Mouse (Mus musculus) T-helper 2 cell (primary cell): ENCODE results near the gene Stk39.

Experiments
- in situ Hi-C: fragments of 300-600 bp; cut with MboI, MseI; formaldehyde crosslinking; loops from one replicate; pipeline ENCODE4 v1.15.1; 2025; ENCODE audit warnings: high pct_unique_total_duplicates

Stk39 gene

DNA sequence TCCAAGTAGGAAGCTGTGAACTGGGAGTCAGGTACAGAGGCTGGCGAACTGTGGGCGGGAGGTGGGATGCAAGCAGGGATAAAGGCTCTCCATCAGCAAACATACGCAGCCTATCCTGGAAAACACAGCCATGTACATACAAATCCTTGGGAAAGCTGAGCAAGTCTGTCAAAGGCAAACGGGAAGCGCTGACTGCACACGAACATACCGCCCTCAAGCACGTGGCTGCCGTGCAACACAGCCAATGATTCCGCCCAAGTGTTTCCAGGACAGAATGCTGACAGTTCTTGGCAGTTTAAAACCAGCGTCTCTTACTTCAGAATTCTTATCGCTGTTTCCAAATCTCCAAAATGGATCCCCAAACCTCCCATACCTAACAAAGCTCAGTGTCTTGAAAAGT is 123.1 kb downstream of the Stk39 start:
- in situ Hi-C loops: no loop called here

DNA sequence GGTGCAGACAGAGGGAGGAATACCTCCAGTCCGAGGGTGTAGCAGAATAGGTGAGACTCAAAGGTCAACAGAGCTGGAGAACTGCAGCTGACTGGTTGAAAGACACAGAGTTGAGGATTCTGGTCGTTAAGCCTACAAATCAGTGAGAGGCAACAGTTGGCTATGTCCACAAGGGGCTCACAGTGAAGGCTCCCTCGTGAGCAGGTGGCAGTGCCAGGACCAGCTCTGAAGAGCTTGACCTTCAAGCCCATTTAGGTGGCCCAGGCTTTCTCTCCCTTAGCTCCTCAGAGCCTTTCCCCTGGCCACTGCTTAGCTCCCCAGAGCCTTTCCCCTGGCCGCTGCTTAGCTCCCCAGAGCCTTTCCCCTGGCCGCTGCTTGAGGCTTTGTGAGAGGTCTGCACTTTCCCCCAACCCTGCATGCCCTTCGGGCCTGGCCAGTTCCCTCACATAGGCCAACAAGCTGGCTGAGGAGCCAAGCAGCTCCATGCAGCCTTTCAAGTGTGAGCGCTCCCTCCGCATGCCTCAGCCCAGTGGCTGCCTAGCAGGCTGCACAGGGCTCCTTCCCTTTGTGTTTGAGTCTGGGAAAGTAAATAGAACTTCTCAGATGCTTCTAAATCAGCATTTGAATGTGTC is 125.3 kb downstream of the Stk39 start:
- in situ Hi-C loops: no loop called here

DNA sequence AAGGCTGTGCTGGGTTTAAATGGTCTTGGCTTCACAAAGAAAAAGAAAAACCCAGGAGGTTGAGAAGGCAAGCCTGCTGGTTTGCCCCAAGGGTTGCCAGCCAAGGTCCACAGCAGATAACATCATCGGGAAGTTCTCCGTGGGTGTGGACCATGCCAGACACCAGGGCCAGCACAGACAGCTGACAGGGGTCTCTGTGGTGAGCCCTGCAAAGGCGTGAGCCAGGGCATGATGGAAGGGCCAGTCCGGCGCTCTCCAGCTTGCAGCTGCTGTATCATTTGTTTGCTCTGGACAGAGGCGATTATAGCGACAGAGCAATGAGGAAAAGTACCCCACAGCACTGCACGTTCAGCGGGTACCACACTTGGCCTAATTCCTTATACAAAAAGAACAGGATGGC is 126.8 kb downstream of the Stk39 start:
- in situ Hi-C loops: no loop called here

DNA sequence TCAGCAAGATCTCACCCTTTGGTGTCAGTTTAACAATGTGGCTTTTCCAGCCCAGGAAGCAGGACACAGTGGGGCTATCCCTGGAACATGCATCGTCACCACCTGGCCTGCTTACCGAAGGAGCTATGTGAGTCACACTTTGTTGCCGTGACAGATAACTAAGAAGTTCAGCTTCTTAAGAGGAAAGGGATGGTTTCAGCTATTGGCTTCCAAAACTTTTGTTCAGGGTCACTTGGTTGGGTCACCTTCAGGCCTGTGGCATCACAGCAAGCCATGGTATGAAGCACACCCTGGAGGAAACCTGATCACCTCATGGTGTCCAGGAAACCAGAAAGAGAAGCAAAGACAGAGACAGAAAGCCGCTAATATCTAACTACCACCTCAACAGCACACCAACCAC is 128.3 kb downstream of the Stk39 start:
- in situ Hi-C loops: no loop called here

DNA sequence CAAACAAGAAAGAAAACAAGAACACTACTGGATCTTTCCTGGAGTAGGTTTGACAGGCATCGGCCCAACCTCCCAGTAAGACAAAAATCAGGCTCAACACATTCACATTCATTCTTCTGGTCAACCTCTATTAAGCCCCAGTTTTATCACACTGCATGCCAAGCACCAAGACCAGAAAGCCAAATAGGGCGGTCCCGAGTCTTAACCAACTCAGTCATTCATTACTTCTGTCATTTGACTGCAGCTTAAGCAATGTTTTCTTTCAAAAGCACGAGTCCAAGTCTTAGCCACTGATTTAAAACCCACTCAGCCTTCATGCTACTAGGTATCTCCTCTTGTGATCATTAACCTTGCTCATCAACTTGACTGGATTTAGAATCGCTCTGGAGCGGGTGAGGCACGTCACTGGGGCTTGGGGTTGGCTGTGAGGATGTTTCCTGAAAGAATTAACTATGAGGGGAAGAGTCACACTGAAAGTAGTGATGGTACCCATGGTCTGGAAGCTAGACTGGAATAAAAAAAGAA is 129.9 kb downstream of the Stk39 start:
- in situ Hi-C loops: no loop called here

DNA sequence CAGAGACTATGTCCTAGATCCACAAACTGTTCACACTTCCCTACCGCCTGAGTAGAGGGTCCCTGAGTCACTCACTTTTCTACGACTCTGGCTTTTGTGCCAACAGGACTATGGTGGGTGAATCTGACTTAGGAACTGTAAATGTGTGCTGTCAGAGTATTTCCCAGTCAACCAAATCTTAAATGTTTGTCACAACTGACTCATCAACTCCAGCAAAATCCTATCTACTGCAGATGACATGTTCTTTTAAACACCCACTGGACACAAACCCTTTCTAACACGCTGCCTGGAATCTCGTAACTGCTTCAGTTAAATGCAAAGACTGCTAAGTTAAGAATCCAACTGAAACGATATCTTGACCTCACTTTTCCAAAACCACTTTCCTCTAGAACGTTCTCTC is 135.2 kb downstream of the Stk39 start:
- in situ Hi-C loops: no loop called here

DNA sequence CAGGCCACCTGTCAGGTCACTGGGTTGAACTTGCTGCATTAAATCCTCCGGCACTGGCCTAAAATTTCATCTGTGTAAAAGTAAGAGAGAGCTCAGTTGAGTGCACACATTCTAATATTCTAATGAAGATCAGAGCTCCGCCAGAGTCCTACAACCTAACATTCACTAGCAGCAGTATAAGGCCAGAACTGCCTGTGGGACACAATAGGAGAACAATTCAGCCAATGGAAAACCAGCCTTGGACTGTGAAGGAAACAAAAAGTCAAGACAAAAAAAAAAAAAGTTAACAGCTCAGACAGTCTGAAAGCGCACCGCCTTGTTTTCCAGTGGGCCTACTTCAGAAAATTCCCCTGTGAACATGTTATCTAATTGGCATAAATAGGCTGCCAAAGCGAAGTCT is 137.1 kb downstream of the Stk39 start:
- in situ Hi-C loops: no loop called here

DNA sequence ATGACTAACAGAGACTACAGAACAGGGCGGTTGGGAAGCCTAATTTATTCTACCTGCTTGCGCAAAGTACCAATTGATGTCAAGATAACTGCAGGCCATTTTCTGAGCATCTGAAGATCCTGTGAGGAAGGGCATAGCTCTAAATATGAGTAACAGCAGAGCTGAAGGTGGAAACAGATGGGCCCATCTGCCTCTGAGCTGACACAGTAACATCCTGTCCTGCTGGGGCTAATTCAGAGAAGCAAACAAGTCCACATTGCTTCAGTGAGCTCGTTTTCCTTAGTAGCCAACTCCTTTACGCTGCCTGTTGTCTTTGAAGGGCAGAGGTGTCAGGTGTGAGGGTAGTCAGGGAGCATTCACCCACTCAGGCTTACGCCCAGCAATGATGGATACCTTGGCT is 146.8 kb downstream of the Stk39 start:
- in situ Hi-C loops: no loop called here

DNA sequence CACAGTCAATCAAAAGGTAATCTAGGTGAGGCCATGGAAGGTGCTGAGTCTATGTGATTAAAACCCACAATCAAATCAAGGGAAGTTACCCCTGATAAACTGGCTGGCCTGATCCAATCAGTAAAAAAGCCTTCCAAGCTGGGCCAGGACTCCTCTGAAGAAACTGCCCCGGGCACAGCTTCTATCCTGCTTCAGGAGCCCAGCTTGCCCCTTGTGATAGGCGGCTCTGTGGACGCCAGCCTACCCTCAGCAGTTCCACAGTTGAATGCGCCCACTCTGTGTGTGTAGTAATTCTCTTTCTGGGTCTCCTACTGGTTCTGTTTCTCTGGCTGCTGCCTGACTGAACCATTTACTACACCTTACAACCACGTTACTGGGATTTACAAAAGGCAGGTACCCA is 150.8 kb downstream of the Stk39 start:
- in situ Hi-C loops: no loop called here

DNA sequence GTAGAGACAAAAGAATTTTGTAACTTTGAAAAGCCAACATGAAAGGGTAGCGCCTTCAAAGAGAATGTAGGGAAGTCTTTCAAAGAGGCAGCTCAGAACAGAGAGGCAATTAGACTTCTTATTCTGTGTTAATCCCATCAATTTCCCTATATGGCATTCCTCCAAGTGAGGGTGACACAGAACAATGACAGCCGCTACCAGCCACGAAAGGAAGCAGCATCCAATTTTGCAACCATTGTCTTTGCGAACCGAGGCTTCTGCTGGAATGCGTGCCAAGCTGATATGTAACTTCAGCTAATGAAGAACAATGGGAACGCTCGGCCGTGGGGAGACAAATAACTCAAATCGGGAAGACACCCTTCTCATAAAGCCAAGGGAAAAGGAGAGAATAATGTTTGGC is 151.4 kb downstream of the Stk39 start:
- in situ Hi-C loops: no loop called here

DNA sequence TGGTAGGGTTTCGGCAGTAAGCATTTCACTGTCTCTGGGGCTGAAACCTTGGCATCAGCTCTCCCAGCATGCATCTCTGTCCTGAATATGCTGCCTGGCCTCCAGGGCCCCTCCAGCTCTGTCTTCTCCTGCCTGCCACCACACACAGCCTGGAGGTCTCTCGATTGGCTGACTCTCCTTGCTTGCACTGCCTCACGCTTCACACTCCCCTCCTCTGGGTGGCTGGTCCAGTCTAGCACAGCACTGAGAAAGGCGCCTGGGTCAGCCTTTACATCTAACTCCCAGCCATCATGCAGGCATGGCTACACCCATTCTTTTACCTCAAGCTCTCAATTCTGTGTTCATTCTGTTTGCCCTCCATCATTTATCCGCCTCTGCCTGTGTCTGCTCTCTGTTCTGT is 153.6 kb downstream of the Stk39 start:
- in situ Hi-C loops: no loop called here

DNA sequence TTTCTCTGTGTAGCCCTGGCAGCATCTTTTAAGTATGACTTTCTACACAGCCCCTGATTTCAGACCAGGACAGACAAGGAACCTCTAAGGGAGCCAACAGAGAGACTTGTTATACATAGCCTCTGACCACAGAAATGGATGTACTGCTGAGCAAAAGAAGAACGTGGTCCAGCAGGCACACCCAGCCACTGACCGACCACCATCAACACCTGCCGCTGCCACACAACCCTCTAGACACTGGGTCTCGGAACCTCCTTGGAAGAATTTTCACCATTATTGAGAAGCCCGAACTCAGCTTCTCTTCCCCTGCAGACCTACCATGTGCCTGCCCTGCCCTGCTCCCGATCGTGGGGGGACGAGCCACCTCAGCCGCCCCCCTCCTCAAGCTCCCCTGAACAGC is 154.2 kb downstream of the Stk39 start:
- in situ Hi-C loops: no loop called here

DNA sequence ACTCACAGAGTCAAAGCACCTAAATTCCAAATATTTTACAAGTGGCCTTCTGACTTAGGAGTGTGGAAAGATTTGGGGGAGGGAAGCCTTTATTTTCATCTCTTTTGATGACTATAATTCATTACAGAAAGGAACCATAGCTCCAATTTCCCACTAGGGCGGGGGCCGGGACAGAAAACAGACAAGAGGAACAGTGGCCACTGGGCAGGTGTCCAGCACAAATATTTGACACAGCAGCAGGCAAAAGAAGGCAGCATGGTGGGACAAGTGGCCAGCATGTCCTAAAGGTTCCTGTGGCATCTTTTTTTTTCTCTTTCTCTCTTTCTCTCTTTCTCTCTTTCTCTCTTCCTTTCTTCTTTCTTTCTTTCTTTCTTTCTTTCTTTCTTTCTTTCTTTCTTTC is 154.6 kb downstream of the Stk39 start:
- in situ Hi-C loops: no loop called here

DNA sequence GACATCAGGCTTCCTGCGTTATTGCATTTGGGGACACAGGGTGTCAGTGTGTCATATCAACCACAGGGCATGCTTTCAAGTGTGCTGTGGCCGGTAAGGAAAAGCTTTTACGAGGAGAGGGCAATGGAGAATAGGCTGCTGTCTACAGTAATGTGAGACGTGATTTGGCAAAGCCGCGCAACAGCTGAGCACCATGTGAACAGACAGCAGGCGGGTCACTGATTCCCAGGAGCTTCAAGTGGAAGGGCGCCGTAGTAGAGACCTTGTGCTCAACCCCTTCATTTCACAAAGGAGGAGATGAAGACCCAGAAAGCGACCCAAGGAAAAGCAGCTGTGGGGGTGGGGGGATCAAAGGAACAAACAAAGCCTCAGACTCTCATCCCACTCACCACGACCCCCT is 156.8 kb downstream of the Stk39 start:
- in situ Hi-C loops: no loop called here

DNA sequence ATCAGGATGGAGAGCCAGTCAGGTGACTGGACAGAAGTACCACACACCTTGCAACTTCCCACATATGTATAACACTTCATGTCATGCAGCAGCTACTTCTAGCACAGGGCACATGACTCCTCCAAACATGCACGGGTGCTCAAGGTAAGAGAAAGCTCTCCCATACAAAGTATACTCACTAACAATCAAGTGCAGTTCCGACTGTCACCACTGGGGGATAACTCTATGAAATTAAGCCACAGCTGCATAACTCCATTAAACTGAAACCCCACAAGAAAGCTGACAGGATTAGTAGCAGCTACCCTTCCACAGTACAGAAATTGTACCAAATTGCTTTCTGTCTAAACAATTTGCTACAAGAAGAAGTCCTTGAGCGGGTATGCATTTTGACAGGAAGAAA is 161.9 kb downstream of the Stk39 start:
- in situ Hi-C loops: no loop called here

DNA sequence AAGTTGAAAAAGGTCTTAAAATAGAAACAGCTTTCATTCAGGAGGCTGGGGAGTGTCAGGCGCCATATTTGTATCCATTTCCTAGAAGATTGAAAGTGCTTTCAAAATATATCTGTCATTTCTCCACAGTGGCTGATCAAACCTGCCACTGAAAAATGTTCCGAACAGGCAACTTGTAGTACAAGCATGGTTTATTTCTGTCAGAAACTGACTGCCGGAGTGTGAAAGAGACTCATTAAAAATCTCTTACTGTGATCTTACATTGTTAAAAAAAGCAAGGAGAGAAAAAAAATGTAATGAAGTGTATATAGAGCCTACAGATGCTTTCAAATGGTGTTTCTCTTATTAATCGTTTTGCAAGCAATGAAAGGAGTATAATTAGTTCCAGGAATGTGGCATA is 165.5 kb downstream of the Stk39 start:
- in situ Hi-C loops: no loop called here

DNA sequence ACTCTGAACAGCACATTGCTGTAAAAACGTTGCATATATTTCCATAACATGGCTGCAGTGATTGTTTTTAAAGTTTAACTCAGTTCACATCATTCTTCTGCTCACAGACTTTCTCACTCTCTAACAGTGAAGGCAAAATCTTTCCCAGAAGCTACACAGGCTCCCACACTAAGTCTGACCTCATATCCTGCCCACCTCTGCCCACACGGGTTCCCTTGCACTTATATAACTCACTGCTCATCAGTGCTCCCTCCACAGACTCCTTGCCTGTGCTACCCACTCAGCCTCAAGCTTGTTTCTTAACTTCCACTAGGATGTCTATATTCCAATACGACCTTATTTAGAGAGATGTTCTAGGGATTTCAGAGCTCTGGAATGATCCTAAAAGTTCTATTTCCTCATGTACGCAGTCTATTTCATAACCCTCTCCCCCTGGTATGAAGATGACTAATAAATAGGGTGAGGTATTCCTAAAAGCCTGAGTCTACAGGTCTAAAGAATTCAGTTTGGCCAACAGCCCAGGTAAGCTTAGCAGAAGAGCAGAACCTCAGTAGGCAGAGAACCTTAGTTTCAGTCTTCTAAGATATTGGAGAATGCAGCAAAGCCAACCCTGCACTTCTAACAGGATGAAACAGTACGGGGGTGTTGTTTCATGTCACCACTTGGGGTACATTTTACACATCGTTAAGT is 167.2 kb downstream of the Stk39 start:
- in situ Hi-C loops: no loop called here

DNA sequence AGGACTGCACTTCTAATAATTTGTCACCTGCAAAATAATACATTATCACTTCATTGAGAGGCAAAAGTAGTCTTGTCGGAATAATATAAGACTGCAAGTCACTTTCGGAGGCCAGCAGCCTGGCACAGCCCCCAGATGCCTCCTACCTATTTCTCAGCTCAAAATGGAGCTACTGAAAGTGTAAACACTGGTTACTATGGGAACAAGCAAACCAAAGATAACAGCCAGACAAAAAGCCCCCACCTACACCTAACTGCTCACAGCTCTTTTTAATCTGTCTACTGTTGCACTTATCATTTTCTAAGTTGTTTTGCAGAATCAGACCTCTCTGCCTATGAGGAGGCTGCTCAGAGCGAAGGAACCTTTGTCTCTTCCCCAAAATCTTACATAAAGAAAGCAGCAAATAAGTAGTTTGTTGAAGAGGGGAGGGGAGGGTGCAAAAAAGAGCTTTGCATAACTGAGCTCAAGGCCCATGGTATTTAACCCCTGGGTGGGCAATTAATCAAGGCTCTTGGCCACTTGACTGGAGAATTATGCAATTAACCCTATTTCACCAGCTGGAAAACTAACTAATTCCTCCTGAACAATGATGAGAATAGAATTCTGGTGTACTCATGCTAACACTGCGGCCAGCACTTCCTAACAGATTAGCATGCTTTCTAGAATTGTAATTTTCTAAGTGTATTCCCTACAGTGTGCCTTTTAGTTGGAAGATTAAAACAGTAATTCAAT is 170.1 kb downstream of the Stk39 start:
- in situ Hi-C loops: no loop called here

DNA sequence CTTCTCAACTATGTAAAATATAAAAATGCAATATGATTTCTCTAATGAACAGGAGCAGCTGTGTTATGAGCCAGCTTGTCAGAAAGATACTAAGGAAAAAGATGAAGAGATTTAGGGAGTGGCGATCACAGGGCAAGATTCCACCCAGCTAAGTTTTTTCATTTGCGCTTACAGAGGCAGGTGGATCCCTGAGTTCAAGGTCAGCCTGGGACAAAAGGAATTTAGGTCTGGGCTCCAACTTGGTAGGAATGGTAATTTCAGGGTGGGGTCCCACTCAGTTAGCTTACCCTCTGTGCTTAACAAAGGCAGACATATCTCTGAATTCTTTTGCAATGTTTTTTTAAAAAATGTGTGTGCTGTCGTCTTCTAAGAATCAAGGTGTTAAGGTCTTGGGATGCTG is 173.7 kb downstream of the Stk39 start:
- in situ Hi-C loops: no loop called here

DNA sequence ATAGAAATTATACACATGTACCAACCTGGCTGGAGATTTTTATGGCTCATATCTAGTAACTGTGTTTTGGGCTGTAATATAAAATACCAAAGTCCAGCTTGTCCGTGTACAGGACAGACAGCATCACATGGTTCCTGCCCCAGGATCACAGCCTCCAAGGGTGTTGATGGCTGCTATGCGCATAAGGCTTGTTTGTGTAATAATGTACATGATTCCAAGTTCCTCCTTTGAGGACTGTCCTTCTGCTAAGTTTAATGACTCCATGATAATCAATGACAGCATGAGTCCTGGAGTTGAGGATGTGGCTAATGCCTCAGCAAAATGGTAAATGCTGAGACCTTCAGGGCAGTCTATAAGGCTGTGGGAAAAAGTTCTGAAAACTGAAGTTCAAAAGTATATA is 174.1 kb downstream of the Stk39 start:
- in situ Hi-C loops: no loop called here

DNA sequence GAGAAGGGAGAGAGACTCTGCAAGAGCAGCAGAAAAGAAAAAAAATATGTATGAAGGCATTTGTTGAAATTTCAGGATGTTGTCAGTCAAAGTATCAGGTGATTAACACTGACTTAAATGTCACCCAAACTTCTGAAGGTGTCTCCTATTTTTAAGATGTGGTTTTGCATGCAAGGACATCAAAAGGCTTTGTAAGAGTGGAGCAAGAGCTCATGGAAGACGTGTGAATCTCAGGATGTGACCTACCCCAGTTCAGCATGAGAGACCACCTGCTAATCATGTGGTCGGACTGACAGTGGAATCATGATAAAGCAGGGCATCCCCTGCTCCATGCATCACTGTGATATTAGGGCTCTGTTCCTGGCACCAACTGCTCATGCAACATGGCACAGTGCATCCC is 175.3 kb downstream of the Stk39 start:
- in situ Hi-C loops: no loop called here

DNA sequence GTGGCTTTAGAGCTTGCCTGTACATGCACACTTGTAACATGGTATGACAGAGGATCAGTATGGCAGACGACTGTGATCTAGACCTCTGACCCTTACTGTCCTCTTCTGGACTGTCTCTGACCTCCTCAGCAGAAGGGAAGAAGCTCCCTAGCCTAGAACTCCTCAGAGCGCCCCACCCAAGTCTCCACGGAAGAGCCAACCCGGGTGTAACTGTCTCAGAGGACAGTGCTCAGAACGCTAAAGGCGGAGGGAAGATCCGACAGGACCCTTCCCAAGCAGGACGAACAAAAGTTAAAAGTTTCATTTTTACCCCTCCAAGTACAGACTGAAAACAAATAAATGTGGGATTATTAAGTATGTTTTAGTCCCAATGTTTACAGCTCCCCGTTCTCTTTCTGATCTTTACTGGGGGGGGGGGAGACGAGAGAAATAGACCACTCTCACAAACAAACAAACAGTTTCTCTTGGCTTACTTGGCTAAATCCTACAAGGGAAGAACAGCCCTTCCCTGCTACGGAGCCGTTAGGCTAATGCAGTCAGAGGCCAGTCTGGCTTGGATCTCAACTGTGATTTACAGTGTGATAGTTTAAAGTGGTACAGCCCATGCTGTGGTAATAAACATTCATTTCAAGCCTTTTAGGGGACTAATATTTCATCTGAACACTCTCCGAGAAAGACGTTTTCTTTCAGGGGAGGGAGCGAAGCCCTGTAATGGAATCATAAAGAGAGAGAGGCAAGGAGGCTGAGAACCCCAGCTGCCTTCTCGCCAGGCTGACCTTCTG is 179.3 kb downstream of the Stk39 start:
- in situ Hi-C loops: no loop called here
